Mouse (Mus musculus) spleen, adult 10 weeks (tissue): ENCODE measurements around the gene Myt1l. TPM values are rescaled to one million over a fixed set of nuclear protein-coding genes. Genes with fewer than 3 reads are reported as not detected.

Source experiments
- polyA plus RNA-seq: library from polyadenylated mRNA; stranded (reverse); fragments of 350-450 nt; fragmentation: Illumina TruSeq; extraction: RNeasy Lipid Tissue Mini Kit (QIAGEN cat#74804); gene quantifications from one replicate; pipeline ENCODE4 v1.2.3, GENCODE M21; 2015; ENCODE audit warnings: low replicate concordance; ENCODE audit not compliant: insufficient read depth

Myt1l gene
- polyA plus RNA-seq: not detected

DNA sequence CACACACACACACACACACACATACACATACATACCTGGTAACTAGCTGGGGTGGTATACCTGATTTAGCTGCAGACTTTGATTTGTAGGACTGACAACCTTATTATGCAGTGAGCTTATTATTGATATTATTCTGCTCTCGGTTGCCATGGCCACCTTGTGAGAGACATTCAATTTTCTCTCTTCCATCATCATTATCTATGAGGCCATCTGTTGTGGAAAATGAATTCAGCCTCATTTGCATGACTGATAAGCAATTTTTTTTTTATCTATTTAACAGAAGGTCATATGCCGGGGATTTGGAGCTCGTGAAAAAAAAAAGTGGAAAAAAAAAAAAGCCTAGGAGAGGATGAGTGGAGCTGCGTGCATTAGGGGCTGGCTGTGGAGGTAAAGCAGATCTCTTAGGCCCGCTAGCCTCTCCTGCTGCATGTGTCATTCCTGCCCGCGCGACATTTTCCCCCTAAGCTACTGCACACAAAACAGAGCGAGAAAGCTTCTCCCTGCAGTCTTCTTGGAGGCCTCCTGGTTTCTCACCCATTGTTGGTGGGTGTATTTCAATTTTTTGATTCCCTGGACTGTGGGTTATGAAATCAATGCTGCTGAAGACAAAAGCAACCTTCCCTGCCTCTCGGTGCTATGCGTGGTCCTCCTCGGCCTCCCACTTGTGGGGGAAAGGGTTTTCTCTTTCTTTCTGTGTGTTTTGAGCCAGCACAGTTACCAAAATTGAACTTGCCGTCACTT lies at the start of gene Myt1l:
Gene Myt1l, plus strand, starts transcription at position 354 of the 741 bp plus-strand sequence.

DNA sequence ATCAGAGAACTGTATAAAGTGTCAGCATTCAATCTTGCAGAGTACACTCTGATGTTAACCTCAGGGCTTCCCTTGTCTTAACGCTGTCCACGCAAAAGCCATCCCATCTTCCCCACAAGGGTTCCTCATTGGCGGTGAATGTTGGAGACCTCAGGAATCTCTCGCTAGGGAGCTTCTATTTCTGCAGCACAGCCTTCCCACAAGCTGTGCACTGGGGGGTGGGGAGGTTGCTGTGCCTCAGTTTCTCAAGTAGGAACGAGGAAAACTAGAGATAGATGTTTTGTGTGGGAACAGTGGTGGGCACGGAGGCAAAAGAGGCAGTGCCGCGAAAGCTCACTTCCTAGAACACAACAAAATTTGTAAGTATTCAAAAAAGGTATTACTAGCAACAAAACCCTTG lies 409.1 kb downstream of the Myt1l start, which contains the start of gene Pxdn:
Gene Pxdn, plus strand, starts transcription at position 301 of the 400 bp plus-strand sequence.

